Mouse (Mus musculus) urinary bladder, postnatal 0 days (tissue): ENCODE data around the gene Palm. TPM values are rescaled to one million over a fixed set of nuclear protein-coding genes. Genes with fewer than 3 reads are reported as not detected.

Experiments used
- microRNA-seq: library from miRNA; unstranded; fragments of <30 nt; microRNA quantifications from one replicate; pipeline ENCODE4, GENCODE M21; 2016
- polyA plus RNA-seq: library from polyadenylated mRNA; unstranded; fragments of >200 nt; fragmentation: Nextera tagmentation; extraction: Ambion mirVana; gene quantifications from 2 replicates; pipeline ENCODE4 v1.2.1, GENCODE M21; 2015

The Palm gene
- polyA plus RNA-seq: 39.7 and 44.2 TPM in 2 replicates

DNA sequence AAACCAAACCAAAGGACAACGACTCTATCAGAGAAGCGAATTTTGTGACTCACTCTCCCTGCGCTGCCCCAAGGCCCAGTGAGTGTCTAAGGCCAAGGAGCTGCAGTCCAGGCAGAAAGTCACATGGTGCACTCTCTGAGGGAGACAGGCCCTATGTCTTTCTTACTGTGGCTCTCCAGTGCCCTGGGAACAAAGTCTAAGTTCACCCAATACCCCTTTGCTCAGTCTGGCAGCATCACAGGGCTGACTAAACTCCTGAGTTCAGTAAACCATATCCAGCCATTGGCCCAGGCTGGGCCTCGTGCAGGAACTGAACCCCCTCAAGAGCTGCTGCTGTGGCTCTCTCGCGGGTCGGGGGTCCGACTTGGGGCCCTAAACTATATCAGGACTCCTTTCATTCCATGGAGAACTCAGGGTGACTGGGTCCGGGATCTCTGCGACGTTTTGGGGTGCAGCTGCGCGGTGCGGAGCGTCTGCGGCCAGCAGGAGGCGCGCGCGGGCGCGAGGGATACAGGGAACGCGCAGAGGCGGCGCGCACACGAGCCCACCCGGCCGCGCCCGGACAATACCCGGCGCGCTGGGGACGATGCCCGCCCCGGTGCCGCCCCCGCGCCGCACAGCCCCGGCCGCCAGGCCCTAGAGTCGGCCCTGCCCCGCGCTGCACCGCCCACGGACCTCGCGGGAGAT, at the start of gene Palm:
Gene Palm, plus strand, starts transcription at position 522 of the 687 bp plus-strand sequence.

DNA sequence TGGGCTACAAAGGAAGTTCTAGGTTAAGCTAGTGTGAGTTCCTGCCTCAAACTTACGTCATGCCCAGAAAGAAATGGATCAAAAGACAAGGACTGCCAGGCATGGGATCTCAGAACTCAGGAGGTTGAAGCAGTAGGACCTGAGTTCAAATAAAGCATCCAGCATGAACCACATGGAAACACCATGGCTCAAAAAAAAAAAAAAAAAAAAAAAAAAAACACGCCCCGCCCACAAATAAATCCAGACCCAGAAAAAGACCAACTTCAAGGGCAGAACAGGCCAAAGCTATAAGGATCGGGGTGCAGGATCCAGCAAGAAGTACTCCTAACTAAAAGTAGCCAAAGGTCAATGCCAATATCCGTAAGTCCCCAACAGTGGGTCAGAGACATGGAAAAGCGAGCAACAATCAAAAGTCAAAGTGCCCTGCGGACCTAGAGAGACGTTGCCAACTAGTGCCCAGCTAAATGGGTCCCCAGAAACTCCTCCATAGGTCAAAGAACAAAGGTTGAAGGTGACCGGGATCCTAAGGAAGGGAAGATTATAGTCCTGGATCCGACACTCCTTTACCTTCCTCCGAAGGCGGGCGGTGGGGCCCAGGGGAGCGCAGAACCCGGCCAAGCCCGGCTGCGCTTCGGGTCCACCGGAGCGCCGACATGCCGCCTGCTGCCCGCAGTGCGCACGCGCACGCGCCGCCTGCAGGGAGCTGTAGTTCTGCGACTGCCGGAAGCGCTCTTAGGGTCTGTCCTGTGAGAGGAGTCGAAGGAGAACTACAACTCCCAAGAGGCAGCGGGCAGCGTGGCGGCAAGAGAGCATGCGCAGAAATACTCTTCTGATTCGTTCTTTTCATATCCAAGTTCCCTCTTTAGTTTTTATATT, 47.2 kb upstream of the Palm start, which contains the start of gene Polrmt:
Gene Polrmt, minus strand, starts transcription at position 684 of the 876 bp plus-strand sequence.

DNA sequence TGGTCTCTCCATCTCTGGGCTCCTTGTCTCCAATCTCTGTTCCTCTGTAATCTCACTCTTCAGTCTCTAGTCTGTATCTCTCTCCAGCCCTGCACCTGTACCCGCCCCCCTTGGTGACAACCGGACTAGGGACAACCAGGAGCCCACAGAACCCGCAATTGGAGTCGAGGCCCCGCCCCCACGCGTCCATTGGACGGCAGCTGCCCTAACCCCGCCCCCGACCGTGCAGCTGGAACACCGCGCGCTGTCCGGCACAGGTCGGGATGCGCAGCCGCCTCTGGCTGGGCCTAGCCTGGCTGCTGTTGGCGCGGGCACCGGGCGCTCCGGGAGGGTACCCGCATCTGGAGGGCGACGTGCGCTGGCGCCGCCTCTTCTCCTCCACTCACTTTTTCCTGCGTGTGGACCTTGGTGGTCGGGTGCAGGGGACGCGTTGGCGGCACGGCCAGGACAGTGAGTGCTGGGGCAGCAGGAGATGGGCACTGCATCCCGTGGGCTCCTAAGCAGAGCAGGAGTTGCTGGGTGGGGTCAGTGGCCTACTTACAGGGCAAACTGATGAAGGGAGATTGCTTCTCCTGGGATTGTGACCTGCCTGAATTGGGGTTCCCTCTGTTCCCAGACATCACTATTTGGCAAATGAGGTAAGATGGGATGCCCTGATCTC, 38.4 kb upstream of the Palm start, which contains the start of gene Fgf22:
Gene Fgf22, plus strand, starts transcription at position 221 of the 661 bp plus-strand sequence.

DNA sequence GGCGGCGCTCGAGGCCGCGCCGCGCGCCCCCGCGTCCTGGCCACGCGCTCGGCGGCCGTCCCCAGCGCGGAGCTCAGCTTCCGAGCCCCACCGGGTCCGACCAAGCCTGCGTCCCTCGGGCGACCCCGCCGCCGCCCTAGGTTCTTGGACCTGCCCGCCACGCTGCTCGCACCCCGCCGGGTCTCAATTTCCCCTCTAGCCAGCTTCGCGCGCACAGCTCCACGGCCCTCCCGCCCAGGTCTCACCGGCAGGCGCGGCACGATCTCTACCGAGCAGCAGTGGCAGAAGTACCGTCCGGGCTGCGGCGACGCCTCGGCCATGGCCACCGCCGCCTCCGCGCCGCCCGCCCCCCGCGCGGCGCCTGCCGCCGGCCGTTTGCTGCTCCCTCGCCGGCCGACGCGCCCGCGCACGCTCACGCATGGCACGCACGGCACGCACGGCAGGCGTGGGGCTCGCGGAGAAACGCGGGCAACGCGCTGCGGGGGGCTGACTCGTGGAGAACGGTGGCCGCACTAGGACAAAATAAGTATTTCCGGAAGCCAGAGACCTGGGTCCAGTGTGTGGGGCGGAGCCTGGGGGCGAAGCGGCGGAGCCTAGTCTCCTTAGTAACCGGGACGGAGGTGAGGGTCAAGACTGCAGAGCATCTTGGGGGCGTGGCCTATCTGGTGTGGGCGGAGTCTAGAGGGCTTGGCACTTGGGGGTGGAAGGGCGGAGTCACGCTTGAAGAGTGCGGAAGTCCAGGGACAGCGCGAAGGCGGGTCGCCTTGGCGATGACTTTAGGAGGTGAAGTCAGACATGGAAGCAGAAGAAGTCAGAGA, 26.7 kb upstream of the Palm start, which contains the start of gene Rnf126:
Gene Rnf126, minus strand, starts transcription at position 445 of the 818 bp plus-strand sequence.

DNA sequence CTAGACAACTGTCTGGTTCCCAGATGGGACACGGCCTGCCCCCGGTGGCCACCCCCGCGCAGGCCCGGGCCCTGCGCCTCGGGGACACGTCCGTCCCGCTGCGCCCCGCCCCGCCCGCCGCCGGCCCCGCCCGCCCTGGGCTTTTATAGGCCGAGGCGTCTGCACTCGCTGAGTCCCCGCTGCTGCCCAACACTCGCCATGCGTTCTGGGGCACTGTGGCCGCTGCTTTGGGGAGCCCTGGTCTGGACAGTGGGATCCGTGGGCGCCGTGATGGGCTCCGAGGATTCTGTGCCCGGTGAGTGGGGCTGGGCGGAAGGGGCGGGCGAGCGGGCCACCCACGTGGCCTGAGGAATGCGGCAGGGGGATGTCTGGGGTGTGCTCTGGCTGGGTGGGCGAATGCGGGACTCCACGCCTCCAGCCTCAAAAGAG, 16.3 kb upstream of the Palm start, which contains the start of gene Fstl3:
Gene Fstl3, plus strand, starts transcription at position 170 of the 429 bp plus-strand sequence.

DNA sequence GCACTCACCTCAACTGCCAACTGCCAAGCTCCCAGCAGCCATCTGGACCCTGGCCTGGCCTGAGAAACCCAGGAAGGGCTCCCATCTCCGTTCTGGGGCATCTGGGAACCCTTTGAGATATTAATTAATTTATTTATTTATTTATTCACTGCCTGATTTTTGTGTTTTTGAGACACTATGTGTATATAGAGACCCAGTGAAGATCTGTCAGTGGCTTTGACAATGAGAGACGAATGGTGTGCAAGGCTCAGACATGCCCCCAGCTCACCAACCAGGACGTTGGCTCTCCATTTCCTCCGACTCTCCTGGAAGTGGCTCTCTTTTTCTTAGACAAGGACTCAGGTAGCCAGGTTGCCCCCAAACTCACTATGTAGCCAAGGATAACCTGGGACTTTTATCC, 2.5 kb upstream of the Palm start, which contains the start of gene Prss57:
Gene Prss57, minus strand, starts transcription at position 101 of the 400 bp plus-strand sequence.

DNA sequence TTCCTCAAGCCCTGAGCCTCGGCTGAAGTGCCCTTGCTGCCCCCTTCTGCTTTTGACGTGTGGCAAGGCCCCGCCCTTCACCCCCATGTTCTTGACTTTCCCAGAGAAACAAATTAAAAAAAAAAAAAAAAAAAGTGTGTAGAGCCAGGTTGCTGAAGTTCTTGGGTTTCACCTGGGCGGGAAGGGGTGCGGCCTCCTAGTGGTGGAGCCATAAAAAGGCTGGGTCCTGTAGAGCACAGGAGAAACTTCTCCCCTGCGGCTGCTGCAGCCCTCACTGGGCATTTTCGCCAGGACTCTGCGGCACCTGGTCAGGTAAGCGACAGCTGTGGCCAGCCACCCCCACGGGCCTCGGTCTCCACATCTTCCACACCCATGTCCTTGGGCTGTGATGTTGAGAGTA, 27.4 kb downstream of the Palm start, which contains the start of gene Misp:
Gene Misp, plus strand, starts transcription at position 208 of the 400 bp plus-strand sequence.

DNA sequence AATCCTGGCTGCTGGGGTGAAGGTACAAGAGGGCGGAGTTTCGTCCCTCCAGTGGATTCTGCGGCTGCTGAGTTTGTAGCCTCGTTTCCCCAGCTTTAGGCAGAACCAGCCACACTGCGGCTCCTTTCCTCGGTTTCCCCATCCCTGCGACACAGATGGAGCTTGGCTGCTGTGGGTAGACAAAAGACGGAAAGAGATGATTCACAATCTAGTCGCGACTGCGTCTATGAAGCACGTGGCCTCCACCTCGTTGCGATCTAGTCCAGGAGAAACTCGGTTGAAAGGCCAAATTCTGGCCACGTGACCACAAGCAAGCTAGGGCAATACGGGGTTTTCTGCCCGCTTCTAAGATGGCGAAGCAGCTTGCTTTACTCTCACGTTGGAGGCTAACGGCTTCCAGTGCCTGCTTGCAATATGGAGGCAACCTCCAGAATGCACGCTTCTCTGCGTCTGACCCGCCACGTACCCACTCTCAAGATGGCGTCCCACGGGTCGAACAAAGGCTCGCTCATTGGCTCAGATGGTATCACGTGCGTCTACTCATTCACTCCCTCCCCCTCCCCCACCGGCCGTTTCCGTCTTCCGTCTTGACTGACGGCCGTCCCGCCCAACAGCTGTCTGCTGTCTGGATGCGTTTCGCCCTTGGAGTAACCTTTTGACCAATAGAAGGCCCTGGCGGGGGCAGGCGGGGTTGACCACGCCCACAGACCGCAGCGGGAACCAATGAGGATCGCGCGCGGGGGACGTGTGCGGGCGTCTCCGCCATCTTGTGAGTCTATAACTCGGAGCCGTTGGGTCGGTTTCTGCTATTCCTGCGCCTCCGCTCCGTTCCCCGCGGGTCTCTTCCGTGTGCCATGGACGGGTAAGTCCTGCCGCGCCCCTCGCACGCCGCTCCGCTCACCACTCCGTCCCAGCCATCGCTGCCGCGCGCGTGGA, 60.8 kb downstream of the Palm start, which contains the start of gene Ptbp1:
Gene Ptbp1, plus strand, starts transcription at position 568 of the 936 bp plus-strand sequence.

Small RNA genes lying within 50 kb of the gene (microRNA-seq; reads per million reads assigned to microRNA genes)
- gene Mir6910: not detected

Other genes with a start within 250 kb of the Palm start
- 24.2 and 26.1 TPM in 2 replicates for gene Mier2, start 238.4 kb upstream of the Palm start, polyA plus RNA-seq
- gene Theg, start 206.2 kb upstream of the Palm start, polyA plus RNA-seq: not detected in 2 replicates
- gene C2cd4c, start 179.5 kb upstream of the Palm start, polyA plus RNA-seq: not detected in 2 replicates
- gene Shc2, start 155.7 kb upstream of the Palm start, polyA plus RNA-seq: 2.1 and 2.5 TPM in 2 replicates
- not detected in 2 replicates for gene Odf3l2, start 147.8 kb upstream of the Palm start, polyA plus RNA-seq
- gene Madcam1, start 129.0 kb upstream of the Palm start, polyA plus RNA-seq: 0.35 and 0.39 TPM in 2 replicates
- gene Tpgs1, start 124.2 kb upstream of the Palm start, polyA plus RNA-seq: 47.4 and 51.3 TPM in 2 replicates
- gene Cdc34, start 111.4 kb upstream of the Palm start, polyA plus RNA-seq: 63.7 and 68.6 TPM in 2 replicates
- 0.16 and 0.48 TPM in 2 replicates for gene Gzmm, start 104.6 kb upstream of the Palm start, polyA plus RNA-seq
- gene Bsg, start 89.1 kb upstream of the Palm start, polyA plus RNA-seq: 812 and 845 TPM in 2 replicates
- 0.06 and 0.08 TPM in 2 replicates for gene Hcn2, start 76.9 kb upstream of the Palm start, polyA plus RNA-seq
- gene Polrmt, start 47.0 kb upstream of the Palm start, polyA plus RNA-seq: 14.4 and 14.7 TPM in 2 replicates
- 0.24 and 0.28 TPM in 2 replicates for gene Fgf22, start 38.5 kb upstream of the Palm start, polyA plus RNA-seq
- 50.7 and 60.7 TPM in 2 replicates for gene Rnf126, start 26.6 kb upstream of the Palm start, polyA plus RNA-seq
- 69.7 and 87.0 TPM in 2 replicates for gene Fstl3, start 16.3 kb upstream of the Palm start, polyA plus RNA-seq
- gene Prss57, start 2.6 kb upstream of the Palm start, polyA plus RNA-seq: 0.12 TPM in 1 of 2 replicates, not detected in the other
- 1.6 and 2.9 TPM in 2 replicates for gene Misp, start 27.4 kb downstream of the Palm start, polyA plus RNA-seq
- gene Ptbp1, start 60.9 kb downstream of the Palm start, polyA plus RNA-seq: 109 and 124 TPM in 2 replicates
- gene Prtn3, start 80.9 kb downstream of the Palm start, polyA plus RNA-seq: 2.3 and 8.8 TPM in 2 replicates
- 2.2 TPM in 2 replicates for gene Plppr3, start 81.1 kb downstream of the Palm start, polyA plus RNA-seq
- gene Elane, start 92.7 kb downstream of the Palm start, polyA plus RNA-seq: 0.13 and 0.16 TPM in 2 replicates
- gene Cfd, start 97.3 kb downstream of the Palm start, polyA plus RNA-seq: 0.18 TPM in 1 of 2 replicates, not detected in the other
- 33.5 and 34.4 TPM in 2 replicates for gene Med16, start 115.4 kb downstream of the Palm start, polyA plus RNA-seq
- not detected in 2 replicates for gene Gm26602, start 117.3 kb downstream of the Palm start, polyA plus RNA-seq
- gene Kiss1r, start 123.4 kb downstream of the Palm start, polyA plus RNA-seq: 1.2 and 1.3 TPM in 2 replicates
- gene R3hdm4, start 127.6 kb downstream of the Palm start, polyA plus RNA-seq: 125 and 126 TPM in 2 replicates
- 4.0 TPM in 2 replicates for gene Arid3a, start 133.5 kb downstream of the Palm start, polyA plus RNA-seq
- gene Wdr18, start 166.6 kb downstream of the Palm start, polyA plus RNA-seq: 52.5 and 55.6 TPM in 2 replicates
- 0.07 and 0.13 TPM in 2 replicates for gene Grin3b, start 177.1 kb downstream of the Palm start, polyA plus RNA-seq
- gene Tmem259, start 190.8 kb downstream of the Palm start, polyA plus RNA-seq: 15.3 and 18.7 TPM in 2 replicates
- gene Cnn2, start 195.0 kb downstream of the Palm start, polyA plus RNA-seq: 662 and 733 TPM in 2 replicates
- 2.9 and 3.0 TPM in 2 replicates for gene Abca7, start 202.9 kb downstream of the Palm start, polyA plus RNA-seq
- 5.5 and 10.3 TPM in 2 replicates for gene Arhgap45, start 223.1 kb downstream of the Palm start, polyA plus RNA-seq
- 94.2 and 108 TPM in 2 replicates for gene Polr2e, start 246.2 kb downstream of the Palm start, polyA plus RNA-seq